Mouse (Mus musculus) liver, embryonic 14.5 days (tissue): ENCODE results near the gene Rwdd2b.

ENCODE experiments used
- CTCF ChIP-seq: IDR thresholded peaks from 2 replicates; pipeline ENCODE4 v1.5.1; 2016; ENCODE audit warnings: antibody characterized with exemption, low read depth, control low read depth
- EP300 ChIP-seq: IDR thresholded peaks from 2 replicates; pipeline ENCODE4 v1.6.1; 2016; ENCODE audit warnings: antibody characterized with exemption, low read depth

DNA sequence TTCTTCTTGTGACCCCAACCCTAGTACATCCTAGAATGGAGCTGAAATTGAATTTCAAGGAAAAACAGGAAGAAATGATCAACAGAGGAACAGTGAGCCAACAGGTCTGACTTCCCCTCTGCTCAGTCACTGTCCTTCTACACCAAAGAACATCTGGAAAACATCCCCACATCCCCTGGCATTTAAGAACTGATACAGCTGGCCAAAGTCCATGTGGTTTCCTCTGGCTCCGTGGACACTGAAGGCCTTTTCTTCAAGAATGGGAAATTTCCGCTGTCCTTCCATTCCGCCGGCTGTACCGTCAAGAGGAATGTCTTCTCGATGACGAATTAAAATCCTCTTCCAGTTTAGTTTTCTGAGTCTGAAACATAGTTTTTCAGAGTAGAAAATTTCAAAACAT lies 6.1 kb downstream of the Rwdd2b start:
- TF ChIP-seq CTCF (no peak), EP300 (no peak)
